In the genomic region with DNA sequence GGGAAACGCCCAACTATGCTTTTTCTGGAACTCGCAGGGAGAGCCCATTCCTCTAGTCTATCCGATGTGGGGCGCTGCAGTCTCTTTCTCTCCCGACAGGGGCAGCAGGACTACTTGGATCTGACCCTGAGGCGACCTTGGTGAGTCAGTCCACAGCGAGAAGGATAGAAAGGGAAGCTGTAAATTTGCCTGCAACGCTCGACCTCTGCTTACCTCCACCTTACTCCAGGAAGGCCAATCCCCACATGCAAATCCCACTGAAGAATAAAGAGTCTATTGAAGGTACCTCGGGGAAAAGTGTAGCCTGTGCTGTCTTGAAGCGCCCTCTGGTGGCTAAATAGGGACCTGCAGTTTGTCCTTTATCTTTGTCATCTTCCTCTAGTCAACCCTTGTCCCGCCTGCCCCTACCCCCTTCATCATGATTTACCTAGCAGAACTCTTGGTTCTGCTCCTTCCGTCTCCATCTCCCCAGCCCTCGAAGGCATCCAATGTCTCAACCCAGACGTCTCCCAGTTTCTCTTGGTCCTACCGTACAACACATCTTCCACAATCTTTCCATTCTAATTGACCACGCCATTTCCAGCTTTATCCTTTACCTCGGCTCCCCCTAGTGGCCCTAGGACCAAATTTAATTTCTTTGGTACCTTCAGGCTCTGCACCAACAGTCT, we compare ENCODE assay signal across 7 mouse cellular contexts. TPM values are rescaled to one million over a fixed set of nuclear protein-coding genes. Genes with fewer than 3 reads are reported as not detected.
DNase-seq lines count a peak whose midpoint lies in the region; ATAC-seq lines count a peak whose summit lies in the region.

No protein-coding gene starts in this region.

- ATAC-seq in intestine, embryonic 15.5 days, result peak; percentile 73

- intact Hi-C loops in gastrocnemius, postnatal 36 days (cut with DNase I), result loop anchor here (2.0 to 10.0 kb wide), 3 partner anchors 69 to 387 kb away; a partner anchor contains a TSS
- intact Hi-C loops in left cerebral cortex, postnatal 25 days (cut with DNase I), result loop anchor here (2.0 to 10.0 kb wide), 4 partner anchors 69 to 377 kb away; a partner anchor contains a TSS

- peak overlapping the region; percentile 78 for H3K4me2 ChIP-seq in intestine, embryonic 15.5 days (replicated peaks)

- no peaks in the 10 kb centered on the region for H3K36me3 ChIP-seq in intestine, embryonic 15.5 days
- H3K36me3 ChIP-seq in midbrain, embryonic 10.5 days, result no peaks in the 10 kb centered on the region

- H3K9ac ChIP-seq in intestine, embryonic 15.5 days, result 0 out of 2 replicates have a peak overlapping the region, but pooled peaks have one; percentile 24

- WGBS in intestine, embryonic 15.5 days, result under 1% methylated on average over 18 of the region's 18 CpGs
- WGBS in midbrain, embryonic 10.5 days, result under 1% methylated on average over 18 of the region's 18 CpGs

- no peaks in the 10 kb centered on the region for H3K27me3 ChIP-seq in intestine, embryonic 15.5 days (replicated peaks)
- H3K27me3 ChIP-seq in midbrain, embryonic 10.5 days (ENCODE audit: low read depth, poor library complexity, severe bottlenecking), result peaks cover 44% of the 10 kb centered on the region

- peak; percentile 83 to 84 for DNase-seq in adrenal gland, adult 18-20 months (ENCODE audit: low spot score in 2 of 2)
- DNase-seq in embryo, embryonic 11 days, result peak; percentile 91
- peak; percentile 77 to 78 for DNase-seq in gastrocnemius, postnatal 36 days
- peak; percentile 92 to 96 for DNase-seq in left cerebral cortex, postnatal 25 days (ENCODE audit: low spot score in 2 of 2)
- peak; percentile 91 for DNase-seq in midbrain, embryonic 10.5 days (ENCODE audit: low spot score)
- peak; percentile 96 for DNase-seq in right cerebral cortex, postnatal 4 days

- peaks cover 30% of the 10 kb centered on the region for H3K4me1 ChIP-seq in intestine, embryonic 15.5 days (replicated peaks)
- H3K4me1 ChIP-seq in midbrain, embryonic 10.5 days, result peaks cover 63% of the 10 kb centered on the region

- H3K27ac ChIP-seq in intestine, embryonic 15.5 days, result no peak overlapping the region
- peak overlapping the region; percentile 83 for H3K27ac ChIP-seq in midbrain, embryonic 10.5 days (replicated peaks)

- no peaks in the 10 kb centered on the region for H3K9me3 ChIP-seq in intestine, embryonic 15.5 days
- H3K9me3 ChIP-seq in midbrain, embryonic 10.5 days (replicated peaks), result no peaks in the 10 kb centered on the region

- H3K4me3 ChIP-seq in intestine, embryonic 15.5 days (replicated peaks), result peak overlapping the region; percentile 42
- peak overlapping the region; percentile 48 for H3K4me3 ChIP-seq in midbrain, embryonic 10.5 days

RNA-seq across cellular contexts. Expression of a gene that starts 4.3 kb away (rescaled TPM):
- under 1 TPM; 0.33 to 0.38 TPM for total RNA-seq in adrenal gland, adult 18-20 months (2021)
- total RNA-seq in gastrocnemius, postnatal 36 days (2021), result under 1 TPM; 0.07 to 0.28 TPM
- polyA plus RNA-seq in intestine, embryonic 15.5 days (2015; fragmentation: Nextera tagmentation; extraction: Ambion mirVana), result 1.9 and 2.1 TPM in 2 replicates
- 1 to 10 TPM; 3.1 to 3.9 TPM for total RNA-seq in left cerebral cortex, postnatal 25 days (2021)
- polyA plus RNA-seq in midbrain, embryonic 10.5 days (2016; fragmentation: Nextera tagmentation; extraction: Ambion mirVana), result 31.1 and 31.4 TPM in 2 replicates
